Mouse (Mus musculus): ENCODE measurements around the gene Yars. TPM values are rescaled to one million over a fixed set of nuclear protein-coding genes. Genes with fewer than 3 reads are reported as not detected.
A peak's percentile ranks its signal among the peaks of the same experiment; 100 is the strongest.

Yars gene
- polyA plus RNA-seq, 1 experiment from 2014 or later: 92.6 TPM

GRCm38 (mm10) chr4:129242327-129242726 lies 52.8 kb downstream of the Yars start:
- peaks cover 30% of the 10 kb centered on the region for H3K4me1 ChIP-seq (ENCODE audit: control insufficient read depth, insufficient read depth, low read length)

GRCm38 (mm10) chr4:129242761-129243160 lies 53.2 kb downstream of the Yars start:
- no peak overlapping the region for H3K4me3 ChIP-seq (ENCODE audit: low read length)
- peaks cover 28% of the 10 kb centered on the region for H3K4me1 ChIP-seq (ENCODE audit: control insufficient read depth, insufficient read depth, low read length)
- no peaks in the 10 kb centered on the region for H3K9me3 ChIP-seq (ENCODE audit: control insufficient read depth, low read length)
- H3K27ac ChIP-seq (ENCODE audit: low read depth, low read length): peak overlapping the region; percentile 26; the same call in 1 of the 2 replicates
- no peak overlapping the region for H3K4me2 ChIP-seq (replicated peaks; ENCODE audit: low read depth, low read length)
- 33% methylated on average over 4 of the region's 4 CpGs for WGBS
- H3K9ac ChIP-seq (ENCODE audit: low read depth, low read length): no peak overlapping the region
- peaks cover 8% of the 10 kb centered on the region; the same call in 1 of the 2 replicates for H3K27me3 ChIP-seq (ENCODE audit: control insufficient read depth, insufficient read depth, low read length)
- H3K36me3 ChIP-seq (ENCODE audit: control insufficient read depth, insufficient read depth, low read length): no peaks in the 10 kb centered on the region
- no peak for ATAC-seq (ENCODE audit: low FRiP score, low TSS enrichment)

More at GRCm38 (mm10) chr4:129242327-129242726, 52.8 kb downstream of the Yars start:
- Histone ChIP-seq H3K4me3 (ENCODE audit: low read length) (no peak overlapping the region), H3K9me3 (ENCODE audit: control insufficient read depth, low read length) (no peaks in the 10 kb centered on the region), H3K36me3 (ENCODE audit: control insufficient read depth, insufficient read depth, low read length) (no peaks in the 10 kb centered on the region), H3K4me2 (replicated peaks; ENCODE audit: low read depth, low read length) (no peak overlapping the region), H3K27ac (ENCODE audit: low read depth, low read length) (peak overlapping the region; percentile 26; the same call in 1 of the 2 replicates), H3K9ac (ENCODE audit: low read depth, low read length) (no peak overlapping the region), H3K27me3 (ENCODE audit: control insufficient read depth, insufficient read depth, low read length) (0 out of 2 replicates have a peak, but pooled peaks cover 6% of the 10 kb centered on the region)
- 43% methylated on average over 4 of the region's 4 CpGs for WGBS
- ATAC-seq (ENCODE audit: low FRiP score, low TSS enrichment): no peak

DNA sequence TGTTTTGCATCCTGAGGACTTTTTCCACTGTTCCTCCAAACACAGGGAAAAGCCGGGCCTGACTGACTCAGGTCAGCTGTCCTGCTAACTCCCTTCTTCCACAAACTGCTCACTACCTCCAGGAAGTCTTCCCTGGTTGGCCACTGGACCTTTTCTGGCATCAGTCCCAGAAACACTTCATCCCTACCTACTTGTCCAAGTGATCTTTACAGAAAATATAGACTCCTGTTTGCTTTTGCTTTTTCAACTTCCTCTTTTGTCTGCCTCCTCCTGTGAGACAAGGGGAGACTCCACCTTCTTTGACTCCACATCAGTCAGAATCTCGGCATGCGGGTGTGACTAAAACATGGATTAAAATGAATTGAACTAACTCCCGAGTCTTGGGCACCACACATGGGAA lies 55.2 kb downstream of the Yars start:
- H3K9me3 ChIP-seq (ENCODE audit: control insufficient read depth, low read length): no peaks in the 10 kb centered on the region
- no peak overlapping the region for H3K4me2 ChIP-seq (replicated peaks; ENCODE audit: low read depth, low read length)
- no peak for ATAC-seq (ENCODE audit: low FRiP score, low TSS enrichment)
- no peak overlapping the region for H3K4me3 ChIP-seq (ENCODE audit: low read length)
- 46% methylated on average over 4 of the region's 4 CpGs for WGBS
- peaks cover 22% of the 10 kb centered on the region for H3K27me3 ChIP-seq (ENCODE audit: control insufficient read depth, insufficient read depth, low read length)
- H3K4me1 ChIP-seq (ENCODE audit: control insufficient read depth, insufficient read depth, low read length): peaks cover 31% of the 10 kb centered on the region
- no peak overlapping the region for H3K27ac ChIP-seq (ENCODE audit: low read depth, low read length)
- H3K9ac ChIP-seq (ENCODE audit: low read depth, low read length): no peak overlapping the region
- no peaks in the 10 kb centered on the region for H3K36me3 ChIP-seq (ENCODE audit: control insufficient read depth, insufficient read depth, low read length)

- Histone ChIP-seq H3K27me3 (ENCODE audit: control insufficient read depth, insufficient read depth, low read length) (peaks cover 23% of the 10 kb centered on the region), H3K9ac (ENCODE audit: low read depth, low read length) (no peak overlapping the region), H3K9me3 (ENCODE audit: control insufficient read depth, low read length) (no peaks in the 10 kb centered on the region), H3K4me1 (ENCODE audit: control insufficient read depth, insufficient read depth, low read length) (peaks cover 38% of the 10 kb centered on the region), H3K4me2 (replicated peaks; ENCODE audit: low read depth, low read length) (no peak overlapping the region), H3K27ac (ENCODE audit: low read depth, low read length) (no peak overlapping the region), H3K4me3 (ENCODE audit: low read length) (no peak overlapping the region), H3K36me3 (ENCODE audit: control insufficient read depth, insufficient read depth, low read length) (no peaks in the 10 kb centered on the region)
- WGBS: 41% methylated on average over 15 of the region's 15 CpGs
- ATAC-seq (ENCODE audit: low FRiP score, low TSS enrichment): no peak
These were observed 57.1 kb downstream of the Yars start for GRCm38 (mm10) chr4:129246360-129247301.

GRCm38 (mm10) chr4:129247381-129248242 lies 58.1 kb downstream of the Yars start:
- Histone ChIP-seq H3K36me3 (ENCODE audit: control insufficient read depth, insufficient read depth, low read length) (no peaks in the 10 kb centered on the region), H3K4me1 (ENCODE audit: control insufficient read depth, insufficient read depth, low read length) (peaks cover 32% of the 10 kb centered on the region), H3K27me3 (ENCODE audit: control insufficient read depth, insufficient read depth, low read length) (peaks cover 23% of the 10 kb centered on the region), H3K4me2 (replicated peaks; ENCODE audit: low read depth, low read length) (peak overlapping the region; percentile 99), H3K27ac (ENCODE audit: low read depth, low read length) (no peak overlapping the region), H3K9me3 (ENCODE audit: control insufficient read depth, low read length) (no peaks in the 10 kb centered on the region), H3K9ac (ENCODE audit: low read depth, low read length) (peak overlapping the region; percentile 73), H3K4me3 (ENCODE audit: low read length) (peak overlapping the region; percentile 58)
- WGBS: 12% methylated on average over 24 of the region's 24 CpGs
- peak; percentile 26; the same call in 1 of the 2 replicates for ATAC-seq (ENCODE audit: low FRiP score, low TSS enrichment)

DNA sequence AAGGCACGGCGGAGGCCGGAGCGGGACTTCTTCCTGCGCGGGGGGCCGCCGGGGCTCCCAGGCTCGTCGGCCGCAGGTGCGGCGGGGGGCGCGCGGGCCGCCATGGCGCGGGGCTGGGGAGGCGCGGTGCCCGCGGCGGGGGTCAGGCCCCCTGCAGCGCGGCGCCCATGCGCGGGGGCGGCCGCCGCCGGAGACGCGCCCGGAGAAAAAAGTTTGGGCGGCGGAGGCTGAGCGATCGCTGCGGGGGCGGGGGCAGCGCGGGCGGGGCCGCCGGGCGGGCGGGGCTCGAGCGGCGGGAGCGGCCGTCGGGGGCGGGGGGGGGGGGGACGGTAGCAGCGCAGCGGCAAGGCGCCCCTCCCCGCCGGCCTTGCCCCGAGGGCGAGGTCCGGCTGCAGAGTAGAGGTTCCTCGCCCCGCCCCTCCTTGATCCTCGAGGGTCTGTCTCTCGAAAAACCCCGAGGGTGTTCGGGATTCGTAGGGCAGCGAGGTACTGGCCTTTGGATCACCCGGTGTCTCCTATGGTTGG lies 58.7 kb downstream of the Yars start:
- 2% methylated on average over 39 of the region's 74 CpGs for WGBS
- peak overlapping the region; percentile 73 for H3K9ac ChIP-seq (ENCODE audit: low read depth, low read length)
- H3K27me3 ChIP-seq (ENCODE audit: control insufficient read depth, insufficient read depth, low read length): peaks cover 23% of the 10 kb centered on the region
- ATAC-seq (ENCODE audit: low FRiP score, low TSS enrichment): no peak
- peak overlapping the region; percentile 99 for H3K4me2 ChIP-seq (replicated peaks; ENCODE audit: low read depth, low read length)
- peak overlapping the region; percentile 58 for H3K4me3 ChIP-seq (ENCODE audit: low read length)
- H3K4me1 ChIP-seq (ENCODE audit: control insufficient read depth, insufficient read depth, low read length): peaks cover 26% of the 10 kb centered on the region
- no peaks in the 10 kb centered on the region for H3K9me3 ChIP-seq (ENCODE audit: control insufficient read depth, low read length)
- no peaks in the 10 kb centered on the region for H3K36me3 ChIP-seq (ENCODE audit: control insufficient read depth, insufficient read depth, low read length)
- H3K27ac ChIP-seq (ENCODE audit: low read depth, low read length): no peak overlapping the region

GRCm38 (mm10) chr4:129249288-129249687 lies 59.7 kb downstream of the Yars start:
- Histone ChIP-seq H3K4me3 (ENCODE audit: low read length) (no peak overlapping the region), H3K9ac (ENCODE audit: low read depth, low read length) (no peak overlapping the region), H3K4me1 (ENCODE audit: control insufficient read depth, insufficient read depth, low read length) (peaks cover 26% of the 10 kb centered on the region), H3K36me3 (ENCODE audit: control insufficient read depth, insufficient read depth, low read length) (no peaks in the 10 kb centered on the region), H3K27me3 (ENCODE audit: control insufficient read depth, insufficient read depth, low read length) (peaks cover 23% of the 10 kb centered on the region), H3K4me2 (replicated peaks; ENCODE audit: low read depth, low read length) (no peak overlapping the region), H3K9me3 (ENCODE audit: control insufficient read depth, low read length) (no peaks in the 10 kb centered on the region), H3K27ac (ENCODE audit: low read depth, low read length) (no peak overlapping the region)
- WGBS: 38% methylated on average over 7 of the region's 7 CpGs
- ATAC-seq (ENCODE audit: low FRiP score, low TSS enrichment): no peak

GRCm38 (mm10) chr4:129250759-129251481 lies 61.4 kb downstream of the Yars start:
- WGBS: 23% methylated on average over 15 of the region's 15 CpGs
- Histone ChIP-seq H3K4me1 (ENCODE audit: control insufficient read depth, insufficient read depth, low read length) (peaks cover 27% of the 10 kb centered on the region), H3K4me3 (ENCODE audit: low read length) (no peak overlapping the region), H3K9me3 (ENCODE audit: control insufficient read depth, low read length) (no peaks in the 10 kb centered on the region), H3K36me3 (ENCODE audit: control insufficient read depth, insufficient read depth, low read length) (no peaks in the 10 kb centered on the region), H3K27me3 (ENCODE audit: control insufficient read depth, insufficient read depth, low read length) (peaks cover 23% of the 10 kb centered on the region), H3K4me2 (replicated peaks; ENCODE audit: low read depth, low read length) (peak overlapping the region; percentile 31), H3K9ac (ENCODE audit: low read depth, low read length) (peak overlapping the region; percentile 8; the same call in 1 of the 2 replicates), H3K27ac (ENCODE audit: low read depth, low read length) (peak overlapping the region; percentile 7; the same call in 1 of the 2 replicates)
- ATAC-seq (ENCODE audit: low FRiP score, low TSS enrichment): peak; percentile 48; the same call in 1 of the 2 replicates

All from kidney, embryonic 14.5 days (tissue).